8 mouse cellular contexts compared by ENCODE assay signal in genomic region chr14:55113975-55114645, GRCm38 (mm10). TPM values are rescaled to one million over a fixed set of nuclear protein-coding genes. Genes with fewer than 3 reads are reported as not detected.
DNase-seq lines count a peak whose midpoint lies in the region; ATAC-seq lines count a peak whose summit lies in the region.

No protein-coding gene starts in this region.

- peak overlapping the region; percentile 71 for H3K4me3 ChIP-seq in embryonic facial prominence, embryonic 10.5 days
- H3K4me3 ChIP-seq in intestine, embryonic 15.5 days (replicated peaks): peak overlapping the region; percentile 61
- H3K4me3 ChIP-seq in midbrain, embryonic 12.5 days: peak overlapping the region; percentile 74

- H3K27me3 ChIP-seq in embryonic facial prominence, embryonic 10.5 days (replicated peaks; ENCODE audit: low read depth, poor library complexity, severe bottlenecking): peaks cover 100% of the 10 kb centered on the region
- H3K27me3 ChIP-seq in intestine, embryonic 15.5 days (replicated peaks): peaks cover 40% of the 10 kb centered on the region
- H3K27me3 ChIP-seq in midbrain, embryonic 12.5 days: peaks cover 75% of the 10 kb centered on the region

- H3K9me3 ChIP-seq in embryonic facial prominence, embryonic 10.5 days: no peaks in the 10 kb centered on the region
- no peaks in the 10 kb centered on the region for H3K9me3 ChIP-seq in intestine, embryonic 15.5 days
- H3K9me3 ChIP-seq in midbrain, embryonic 12.5 days: no peaks in the 10 kb centered on the region

- peak; percentile 3 for ATAC-seq in intestine, embryonic 15.5 days
- no peak for ATAC-seq in midbrain, embryonic 12.5 days (ENCODE audit: low FRiP score, low read depth)
- no peak for ATAC-seq in activated CD4-positive, CD25-positive, alpha-beta regulatory T cell, adult 4 months

- WGBS in embryonic facial prominence, embryonic 10.5 days: 10% methylated on average over 26 of the region's 26 CpGs
- whole genome bisulfite sequencing in intestine, embryonic 15.5 days: 8% methylated on average over 26 of the region's 26 CpGs
- 9% methylated on average over 21 of the region's 26 CpGs for WGBS in midbrain, embryonic 12.5 days

- H3K4me2 ChIP-seq in intestine, embryonic 15.5 days (replicated peaks): peak overlapping the region; percentile 99
- H3K4me2 ChIP-seq in midbrain, embryonic 12.5 days (replicated peaks): peak overlapping the region; percentile 99

- peak overlapping the region; percentile 61; the same call in 1 of the 2 replicates for H3K9ac ChIP-seq in intestine, embryonic 15.5 days
- peak overlapping the region; percentile 67 for H3K9ac ChIP-seq in midbrain, embryonic 12.5 days (replicated peaks)

- peak; percentile 54 to 66 for DNase-seq in layer of hippocampus, postnatal 10 days (ENCODE audit: low spot score in 2 of 2)
- DNase-seq in layer of hippocampus, adult 9-10 months (ENCODE audit: low spot score): no peak
- DNase-seq in ZHBTc4 (ENCODE audit: low read depth, low spot score): peak; percentile 79
- DNase-seq in embryonic facial prominence, embryonic 10.5 days (ENCODE audit: low spot score): peak; percentile 52
- DNase-seq in thymus, postnatal 25 days: peak; percentile 42

- peaks cover 48% of the 10 kb centered on the region for H3K4me1 ChIP-seq in embryonic facial prominence, embryonic 10.5 days
- peaks cover 33% of the 10 kb centered on the region for H3K4me1 ChIP-seq in intestine, embryonic 15.5 days (replicated peaks)
- peaks cover 49% of the 10 kb centered on the region for H3K4me1 ChIP-seq in midbrain, embryonic 12.5 days

- H3K27ac ChIP-seq in embryonic facial prominence, embryonic 10.5 days (replicated peaks): no peak overlapping the region
- no peak overlapping the region for H3K27ac ChIP-seq in intestine, embryonic 15.5 days
- H3K27ac ChIP-seq in midbrain, embryonic 12.5 days (replicated peaks): peak overlapping the region; percentile 71; the same call in 1 of the 2 replicates

- no peaks in the 10 kb centered on the region for H3K36me3 ChIP-seq in embryonic facial prominence, embryonic 10.5 days (replicated peaks)
- no peaks in the 10 kb centered on the region for H3K36me3 ChIP-seq in intestine, embryonic 15.5 days
- H3K36me3 ChIP-seq in midbrain, embryonic 12.5 days: no peaks in the 10 kb centered on the region

RNA-seq across cellular contexts. Expression of gene Jph4, which starts 2.6 kb away (rescaled TPM):
- total RNA-seq in layer of hippocampus, postnatal 10 days (2021): 100 to 1,000 TPM; 410 to 431 TPM
- polyA plus RNA-seq in embryonic facial prominence, embryonic 10.5 days (2016; fragmentation: Nextera tagmentation; extraction: Ambion mirVana): 0.45 and 0.81 TPM in 2 replicates
- 1.6 and 1.7 TPM in 2 replicates for polyA plus RNA-seq in intestine, embryonic 15.5 days (2015; fragmentation: Nextera tagmentation; extraction: Ambion mirVana)
- polyA plus RNA-seq in midbrain, embryonic 12.5 days (2016; fragmentation: Nextera tagmentation; extraction: Ambion mirVana): 7.2 and 9.9 TPM in 2 replicates
- polyA plus RNA-seq in activated CD4-positive, CD25-positive, alpha-beta regulatory T cell, adult 4 months (2017; shearing (Covaris generic)): not detected

RNA-seq across cellular contexts. Expression of gene Ap1g2, which starts 7.7 kb away (rescaled TPM):
- total RNA-seq in layer of hippocampus, postnatal 10 days (2021): 10 to 100 TPM; 19.2 to 20.6 TPM
- 14.5 and 15.8 TPM in 2 replicates for polyA plus RNA-seq in embryonic facial prominence, embryonic 10.5 days (2016; fragmentation: Nextera tagmentation; extraction: Ambion mirVana)
- polyA plus RNA-seq in intestine, embryonic 15.5 days (2015; fragmentation: Nextera tagmentation; extraction: Ambion mirVana): 71.9 and 73.9 TPM in 2 replicates
- 8.2 and 10.9 TPM in 2 replicates for polyA plus RNA-seq in midbrain, embryonic 12.5 days (2016; fragmentation: Nextera tagmentation; extraction: Ambion mirVana)
- 100 to 1,000 TPM in 1 of 2 experiments, 10 to 100 TPM in 1; 99.1 to 102 TPM for polyA plus RNA-seq in activated CD4-positive, CD25-positive, alpha-beta regulatory T cell, adult 4 months (2017; shearing (Covaris generic))

RNA-seq across cellular contexts. Expression of gene Thtpa, which starts 19.5 kb away (rescaled TPM):
- total RNA-seq in layer of hippocampus, postnatal 10 days (2021): 10 to 100 TPM; 26.5 to 31.1 TPM
- polyA plus RNA-seq in embryonic facial prominence, embryonic 10.5 days (2016; fragmentation: Nextera tagmentation; extraction: Ambion mirVana): 22.4 and 22.8 TPM in 2 replicates
- polyA plus RNA-seq in intestine, embryonic 15.5 days (2015; fragmentation: Nextera tagmentation; extraction: Ambion mirVana): 19.0 and 19.4 TPM in 2 replicates
- polyA plus RNA-seq in midbrain, embryonic 12.5 days (2016; fragmentation: Nextera tagmentation; extraction: Ambion mirVana): 26.6 and 27.3 TPM in 2 replicates
- polyA plus RNA-seq in activated CD4-positive, CD25-positive, alpha-beta regulatory T cell, adult 4 months (2017; shearing (Covaris generic)): 10 to 100 TPM in 1 of 2 experiments, 1 to 10 TPM in 1; 9.6 to 11.9 TPM

RNA-seq across cellular contexts. Expression of gene Zfhx2, which starts 22.0 kb away (rescaled TPM):
- 10 to 100 TPM; 34.0 to 39.3 TPM for total RNA-seq in layer of hippocampus, postnatal 10 days (2021)
- 6.1 and 6.8 TPM in 2 replicates for polyA plus RNA-seq in embryonic facial prominence, embryonic 10.5 days (2016; fragmentation: Nextera tagmentation; extraction: Ambion mirVana)
- 3.8 and 4.4 TPM in 2 replicates for polyA plus RNA-seq in intestine, embryonic 15.5 days (2015; fragmentation: Nextera tagmentation; extraction: Ambion mirVana)
- polyA plus RNA-seq in midbrain, embryonic 12.5 days (2016; fragmentation: Nextera tagmentation; extraction: Ambion mirVana): 26.2 and 30.2 TPM in 2 replicates
- 1 to 10 TPM; 5.4 to 5.5 TPM for polyA plus RNA-seq in activated CD4-positive, CD25-positive, alpha-beta regulatory T cell, adult 4 months (2017; shearing (Covaris generic))
